Mouse (Mus musculus) brain, embryonic 14.5 days (tissue): ENCODE results near the gene Kcnk16. TPM values are rescaled to one million over a fixed set of nuclear protein-coding genes. Genes with fewer than 3 reads are reported as not detected.
"Not testable (repeated sequence)": the region's sequence is repeated elsewhere in the genome, so short reads cannot be mapped to it uniquely, and the experiment has no call there.

Source experiments
- DNase-seq: peaks from one replicate; pipeline ENCODE4 v3.0.0-alpha.2; 2011; ENCODE audit warnings: low read depth
- CTCF ChIP-seq: fragments of 200-500 bp; IDR thresholded peaks from 2 replicates; pipeline ENCODE4 v1.5.1; 2012; ENCODE audit warnings: inconsistent platforms, mild to moderate bottlenecking, moderate library complexity, borderline replicate concordance; ENCODE audit not compliant: insufficient read depth, insufficient read length; ENCODE audit errors: extremely low read depth
- POLR2A ChIP-seq: fragments of 200-500 bp; IDR thresholded peaks from 2 replicates; pipeline ENCODE4 v1.6.1; 2012; ENCODE audit warnings: mild to moderate bottlenecking, inconsistent platforms, borderline replicate concordance; ENCODE audit not compliant: poor library complexity, insufficient read depth, insufficient read length, severe bottlenecking; ENCODE audit errors: extremely low read depth
- polyA plus RNA-seq: library from polyadenylated mRNA; depleted of rRNA; stranded (reverse); fragments of >200 nt; gene quantifications from 2 replicates; pipeline ENCODE4 v1.2.3, GENCODE M21; 2012; rRNA removed

Gene Kcnk16
- polyA plus RNA-seq: 0.05 TPM in 1 of 2 replicates, not detected in the other

DNA sequence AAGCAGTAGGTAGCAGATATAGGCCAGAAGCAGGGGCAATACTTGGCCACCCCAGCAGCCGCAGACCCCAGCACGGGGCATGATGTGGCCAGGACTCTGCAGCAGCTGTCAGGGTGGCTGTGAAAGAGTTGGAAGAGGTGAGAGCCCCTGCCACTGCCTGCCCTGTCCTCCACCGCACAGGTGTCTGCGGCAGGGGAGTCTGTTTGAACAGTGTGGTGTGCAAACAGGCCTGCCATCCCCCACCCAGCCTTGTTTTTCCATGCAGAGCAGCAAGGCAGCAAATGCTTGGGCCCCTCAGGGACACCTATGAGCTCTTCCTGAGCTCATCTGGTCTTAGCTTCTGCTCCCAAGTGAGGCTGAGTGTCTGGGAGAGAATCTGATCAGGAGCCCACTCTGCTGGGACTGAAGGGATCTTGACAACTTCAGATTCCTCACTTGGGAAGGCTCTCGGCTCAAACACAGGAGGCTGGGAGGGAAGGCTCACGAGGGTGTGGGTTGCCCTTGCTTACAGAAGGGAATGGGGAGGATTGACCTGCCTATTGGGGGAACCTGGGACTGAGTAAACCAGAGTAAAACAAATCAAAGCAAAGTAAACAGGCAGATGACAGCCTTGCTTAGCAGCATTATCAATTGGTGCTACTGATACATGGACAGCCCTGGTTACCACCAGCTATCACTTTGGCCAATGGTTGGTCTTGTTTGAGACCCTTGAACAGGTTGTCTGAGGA is at the start of gene Kcnk16:
Gene Kcnk16, minus strand, starts transcription at position 118 of the 728 bp plus-strand sequence.
- no peak for DNase-seq
- TF ChIP-seq CTCF: no peak
- no peak for TF ChIP-seq POLR2A

DNA sequence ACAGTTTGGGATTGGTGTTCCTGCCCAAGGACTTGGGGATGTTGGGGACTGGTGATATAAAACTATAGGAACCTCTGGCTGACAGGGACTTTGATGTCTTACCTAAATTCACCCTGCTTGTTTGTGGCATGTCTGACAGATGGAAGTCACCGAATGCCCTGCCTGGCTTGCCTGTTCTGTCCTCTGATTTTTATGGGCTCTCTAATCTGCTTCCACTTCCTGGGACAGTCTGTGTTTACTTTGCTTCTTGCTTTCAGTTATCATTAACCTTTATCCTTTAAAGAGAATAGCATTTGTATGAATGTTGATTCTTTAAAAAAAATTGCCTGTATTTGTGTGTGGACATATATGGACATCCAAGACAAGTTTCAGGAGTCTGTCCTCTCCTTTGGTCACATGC is 46.1 kb upstream of the Kcnk16 start:
- TF ChIP-seq POLR2A (no peak), CTCF (no peak)

DNA sequence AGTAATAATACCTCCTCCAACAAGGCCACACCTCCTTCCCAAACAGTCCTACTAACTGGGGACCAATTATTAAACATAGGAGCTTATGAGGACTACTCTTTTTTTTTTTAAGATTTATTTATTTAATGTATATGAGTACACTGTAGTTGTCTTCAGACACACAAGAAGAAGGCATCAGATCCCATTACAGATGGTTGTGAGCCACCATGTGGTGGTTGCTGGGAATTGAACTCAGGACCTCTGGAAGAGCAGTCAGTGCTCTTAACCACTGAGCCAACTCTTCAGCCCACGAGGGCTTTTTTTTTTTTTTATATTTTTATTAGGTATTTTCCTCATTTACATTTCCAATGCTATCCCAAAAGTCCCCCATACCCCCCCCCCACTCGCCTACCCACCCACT is 36.1 kb upstream of the Kcnk16 start:
- not testable (repeated sequence) for DNase-seq

More for the DNA sequence above, 46.1 kb upstream of the Kcnk16 start:
- no peak for DNase-seq

DNA sequence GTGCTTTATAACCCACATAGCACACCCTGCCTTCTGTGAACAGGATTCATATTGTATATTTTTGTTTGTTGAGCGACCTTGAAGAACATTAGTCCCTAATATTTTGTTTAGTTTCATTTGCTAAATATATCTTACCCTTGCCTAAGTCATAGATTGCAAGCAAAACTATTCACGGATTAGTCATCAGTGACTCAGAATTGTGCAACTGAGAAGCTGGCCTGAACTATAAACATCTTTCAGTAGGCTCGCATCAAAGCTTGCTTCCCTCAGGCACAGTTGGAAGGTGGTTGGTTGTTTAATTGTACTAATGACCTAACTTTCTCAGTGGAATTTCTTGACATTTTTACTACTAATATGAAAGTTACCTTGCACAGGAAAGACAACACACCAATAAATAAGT is 29.1 kb upstream of the Kcnk16 start:
- TF ChIP-seq CTCF (no peak), POLR2A (no peak)
- DNase-seq: no peak

DNA sequence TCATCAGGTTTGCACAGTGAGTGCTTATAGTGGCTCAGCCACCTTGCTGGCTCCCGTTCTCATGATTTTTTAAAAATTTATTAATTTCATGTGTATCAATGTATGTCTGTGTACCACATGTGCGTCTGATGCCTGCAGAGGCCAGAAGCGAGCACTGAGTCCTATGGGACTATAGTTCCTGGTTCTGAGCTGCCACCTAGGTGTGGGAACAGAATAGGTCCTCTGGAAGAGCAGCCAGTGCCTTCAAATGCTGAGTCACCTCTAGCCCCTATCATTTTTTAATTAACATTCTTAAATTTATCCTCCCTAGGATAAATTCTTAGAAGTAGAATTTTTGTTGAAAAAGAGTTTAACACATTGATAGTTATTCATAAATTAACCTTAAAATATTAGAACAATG is 28.6 kb upstream of the Kcnk16 start:
- TF ChIP-seq CTCF (no peak), POLR2A (no peak)
- DNase-seq: no peak

DNA sequence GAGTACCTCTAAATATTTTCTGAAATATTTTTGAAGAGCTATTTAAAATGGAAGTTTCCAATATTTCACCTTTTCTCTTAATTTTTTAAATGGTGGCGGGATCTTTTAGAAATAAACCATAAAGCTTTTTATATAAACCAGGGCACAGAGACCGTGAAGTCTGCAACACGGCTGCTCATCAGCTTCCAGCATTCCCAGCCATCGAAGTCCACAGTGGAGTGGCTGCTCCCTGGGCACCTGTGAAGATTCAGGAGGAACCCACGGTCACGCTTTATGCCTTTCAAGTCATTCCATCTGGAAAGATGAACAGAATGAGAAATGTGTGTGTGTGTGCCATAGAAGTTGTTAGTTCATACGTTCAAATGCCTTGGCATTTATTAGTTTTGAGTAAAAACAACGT is 25.9 kb upstream of the Kcnk16 start:
- peak; percentile 13 for DNase-seq

DNA sequence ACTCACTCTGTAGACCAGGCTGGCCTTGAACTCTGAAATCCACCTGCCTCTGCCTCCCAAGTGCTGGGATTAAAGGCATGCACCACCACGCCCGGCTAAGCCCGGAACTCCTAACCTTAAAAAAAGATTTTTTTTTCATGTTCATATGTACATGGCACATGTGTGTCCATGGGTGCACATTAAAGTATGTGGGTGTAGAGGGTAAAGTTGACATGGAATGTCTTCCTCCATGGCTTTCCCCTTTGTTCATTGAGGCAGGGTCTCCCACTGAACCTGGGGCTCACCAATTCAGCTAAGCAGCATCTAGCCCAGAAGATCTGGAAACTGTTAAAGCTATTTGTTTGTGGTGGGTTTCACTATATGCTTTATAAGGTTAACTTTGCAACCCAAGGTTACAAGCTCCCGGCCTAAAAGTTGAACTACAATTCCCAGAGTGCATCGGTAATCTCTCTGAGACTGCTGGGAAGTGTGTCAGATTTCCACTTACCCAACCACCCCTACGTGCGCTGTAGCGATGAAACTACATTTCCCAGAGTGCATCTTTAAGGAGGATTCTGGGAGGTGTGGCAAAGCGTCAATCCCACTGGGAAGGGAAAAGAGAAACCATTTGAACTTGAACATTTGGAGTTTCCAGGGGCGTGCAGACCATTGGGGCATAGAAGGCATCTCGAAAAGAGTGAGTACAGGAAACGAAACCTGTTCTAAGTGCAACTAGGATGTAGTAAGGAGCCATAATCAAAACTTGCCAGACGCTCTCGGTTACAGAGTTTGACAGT is 25.3 kb upstream of the Kcnk16 start, which contains the start of gene Nudt13:
Gene Nudt13, plus strand, starts transcription at position 581 of the 776 bp plus-strand sequence.
- no peak for TF ChIP-seq CTCF
- DNase-seq: peak; percentile 99

More for the DNA sequence above, 25.9 kb upstream of the Kcnk16 start:
- no peak for TF ChIP-seq POLR2A

DNA sequence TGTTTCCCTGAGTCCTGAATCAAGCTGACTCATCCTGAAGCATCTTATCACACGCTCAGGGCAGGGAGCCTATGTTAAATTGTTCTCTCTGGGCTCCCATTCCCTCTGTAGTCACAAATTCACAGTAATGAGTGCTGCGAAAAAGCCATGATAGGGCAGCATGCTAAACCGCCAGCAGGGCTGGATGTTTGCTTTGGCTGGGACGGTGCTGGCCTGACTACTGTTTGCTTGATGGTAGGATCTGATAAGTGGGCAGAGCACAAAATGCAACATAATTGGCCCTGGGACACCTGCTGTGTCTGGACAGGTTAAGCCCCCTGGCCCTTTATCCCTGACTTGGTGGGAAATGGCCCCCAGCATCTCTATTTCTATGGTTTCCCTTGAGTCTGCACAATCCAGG is 22.4 kb upstream of the Kcnk16 start:
- peak; percentile 34 for DNase-seq
- no peak for TF ChIP-seq POLR2A
- no peak for TF ChIP-seq CTCF

DNA sequence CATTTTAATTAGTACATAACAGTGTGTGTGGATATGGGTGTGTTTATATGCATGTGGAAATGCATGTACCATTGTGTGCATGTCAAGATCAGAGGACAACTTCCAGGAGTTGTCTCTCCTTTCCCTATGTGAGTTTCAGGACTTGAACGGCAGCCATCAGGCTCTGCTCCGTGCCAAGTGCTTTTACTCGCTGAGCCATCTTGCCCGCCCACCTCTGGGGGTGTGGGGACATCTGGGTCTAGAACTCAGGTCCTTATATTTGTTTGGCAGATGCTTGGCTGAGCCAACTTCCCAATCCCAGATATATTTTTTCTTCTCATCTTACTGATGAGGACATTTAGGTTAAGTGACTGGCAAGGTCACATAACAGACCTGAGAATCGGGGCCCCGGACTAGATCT is 578 bp downstream of the Kcnk16 start:
- TF ChIP-seq CTCF: no peak
- TF ChIP-seq POLR2A: no peak
- DNase-seq: peak; percentile 28

DNA sequence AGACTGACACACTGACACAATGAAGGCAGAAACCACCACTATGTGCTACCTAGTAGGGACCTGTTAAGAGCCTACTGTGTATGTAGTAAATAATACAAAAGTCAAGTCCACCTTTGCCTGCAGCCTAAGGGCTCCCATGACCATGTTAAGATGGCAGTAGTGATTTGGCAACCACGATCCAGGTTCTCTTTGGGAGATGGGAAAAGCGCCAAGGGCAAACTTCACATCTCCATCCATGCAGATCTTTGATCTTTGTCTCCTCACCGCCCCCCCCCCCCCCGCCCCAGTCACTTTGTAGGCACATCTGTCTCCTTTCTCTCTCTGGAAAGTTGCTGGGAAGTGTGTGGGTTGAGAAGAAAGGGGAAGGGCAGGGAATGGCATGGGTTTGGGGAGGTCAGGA is 6.7 kb downstream of the Kcnk16 start:
- no peak for DNase-seq
- TF ChIP-seq POLR2A: no peak
- no peak for TF ChIP-seq CTCF

DNA sequence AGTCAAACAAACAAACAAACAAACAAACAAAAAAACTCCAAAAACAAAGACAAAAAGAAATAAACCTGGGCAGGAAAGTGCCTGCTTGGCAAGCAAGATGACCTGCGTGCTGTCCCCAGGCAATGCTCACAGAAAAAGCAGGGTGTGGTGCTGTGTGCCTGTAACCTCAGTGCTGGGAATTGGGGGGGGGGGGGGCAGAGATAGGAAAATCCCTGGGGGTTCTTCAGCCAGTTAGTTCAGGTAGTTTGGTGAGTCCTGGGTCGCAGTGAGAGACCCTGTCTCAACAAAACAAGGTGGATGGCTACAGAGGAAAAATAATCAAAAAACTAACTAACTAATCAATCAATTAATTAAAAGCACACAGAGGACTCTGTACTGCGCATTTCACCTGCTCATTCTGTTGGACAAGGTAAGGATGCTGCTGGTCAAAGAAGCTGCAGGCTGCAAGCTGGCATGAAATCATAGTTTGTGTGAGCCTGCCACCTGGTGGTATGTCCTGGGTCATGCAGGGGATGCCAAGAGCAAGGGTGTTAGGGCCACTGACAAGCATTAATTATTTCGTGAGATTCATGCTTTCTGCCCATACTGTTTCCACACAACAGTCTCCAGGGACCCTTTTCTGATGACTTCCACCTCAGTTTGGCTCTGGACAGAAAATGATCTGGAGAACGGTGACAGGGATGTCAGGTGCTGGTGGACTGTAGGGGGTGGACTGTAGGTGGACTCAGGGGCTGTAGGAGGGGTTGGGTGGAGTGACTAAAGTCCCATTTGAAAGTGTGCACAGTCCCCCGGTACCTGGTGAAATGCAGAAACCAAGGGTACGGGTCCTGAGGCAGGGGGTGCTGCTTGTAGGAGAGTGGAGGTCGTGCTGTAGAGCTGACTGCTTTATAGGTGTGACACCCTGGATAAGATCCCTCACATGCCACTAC is 10.6 kb downstream of the Kcnk16 start:
- peak; percentile 85 for DNase-seq
- TF ChIP-seq CTCF (peak; percentile 94), POLR2A (no peak)

DNA sequence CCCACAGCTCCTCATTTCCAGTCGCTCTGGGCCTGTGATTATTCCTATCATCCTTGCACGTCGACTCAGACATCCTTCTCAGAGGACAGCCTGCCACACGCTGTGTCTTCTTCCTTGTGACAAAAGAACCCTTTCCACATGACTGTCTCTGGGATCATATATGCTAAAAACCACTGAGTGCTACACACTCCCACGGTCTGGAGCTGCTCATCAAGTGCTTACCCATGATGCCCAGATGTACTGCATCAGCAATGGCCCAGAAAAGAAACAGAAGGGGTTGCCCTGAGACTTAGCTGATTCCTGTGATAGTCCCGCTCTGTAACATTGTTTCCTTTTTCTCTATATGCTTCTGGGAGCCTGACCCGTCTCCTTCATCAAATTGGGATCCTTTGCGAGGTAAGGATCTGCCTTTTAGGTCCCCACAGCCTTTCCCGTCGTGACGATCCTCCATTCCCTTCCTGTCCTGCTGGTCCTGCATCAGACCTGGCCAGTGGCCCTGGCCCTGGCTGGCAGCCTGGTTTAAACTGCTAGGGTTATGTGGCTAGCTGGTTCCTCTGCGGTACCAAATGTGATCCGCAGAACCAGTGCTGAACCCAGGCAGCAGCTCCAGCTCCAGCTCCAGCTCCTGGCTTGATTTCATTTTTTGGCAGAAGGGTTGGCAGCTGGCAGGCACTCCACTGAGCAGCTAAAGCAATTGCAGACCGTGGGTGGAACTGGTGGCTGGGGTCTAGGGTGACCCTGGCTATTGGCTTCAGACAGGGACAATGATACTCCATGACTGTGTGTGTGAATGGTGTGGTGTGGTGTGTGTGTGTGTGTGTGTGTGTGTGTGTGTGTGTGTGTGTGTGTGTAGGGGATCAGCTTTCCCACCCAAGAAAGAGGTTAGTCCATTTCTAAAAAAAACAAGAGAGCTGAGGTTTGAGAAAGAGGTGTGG is 18.5 kb downstream of the Kcnk16 start:
- peak; percentile 33 for DNase-seq
- TF ChIP-seq POLR2A: no peak
- no peak for TF ChIP-seq CTCF
